Mouse (Mus musculus) spleen, adult 2 months (tissue): ENCODE measurements around the gene Scgb1c1. TPM values are rescaled to one million over a fixed set of nuclear protein-coding genes. Genes with fewer than 3 reads are reported as not detected.

Source experiments
- DNase-seq, 2 experiments: peaks; one replicate each; pipeline versions ENCODE4 v3.0.0 to v3.0.0-alpha.2; 2012 to 2021; ENCODE audit warnings: low spot score in 2 of 2, low read depth in 1 of 2
- H3K27ac ChIP-seq: fragments of 200-500 bp; 2 replicates; pipeline ENCODE4 v1.5.1; 2012; ENCODE audit warnings: low read length, inconsistent platforms; ENCODE audit not compliant: insufficient read depth
- H3K27me3 ChIP-seq: fragments of 200-500 bp; 2 replicates; pipeline ENCODE4 v1.6.1; 2012; ENCODE audit warnings: mild to moderate bottlenecking, moderate library complexity, low read length, inconsistent platforms; ENCODE audit not compliant: control insufficient read depth, insufficient read depth
- H3K36me3 ChIP-seq: fragments of 200-500 bp; 2 replicates; pipeline ENCODE4 v1.6.1; 2012; ENCODE audit warnings: mild to moderate bottlenecking, low read length, inconsistent platforms; ENCODE audit not compliant: control insufficient read depth, insufficient read depth
- H3K4me1 ChIP-seq: fragments of 200-500 bp; 2 replicates; pipeline ENCODE4 v1.6.1; 2011; ENCODE audit warnings: inconsistent platforms; ENCODE audit not compliant: control insufficient read depth, insufficient read depth, insufficient read length
- H3K4me3 ChIP-seq: fragments of 200-500 bp; 2 replicates; pipeline ENCODE4 v1.5.1; 2011; ENCODE audit warnings: mild to moderate bottlenecking, inconsistent platforms; ENCODE audit not compliant: insufficient read depth, insufficient read length; ENCODE audit errors: extremely low read depth
- CTCF ChIP-seq: fragments of 200-500 bp; IDR thresholded peaks from 2 replicates; pipeline ENCODE4 v1.5.1; 2011; ENCODE audit warnings: mild to moderate bottlenecking, inconsistent platforms; ENCODE audit not compliant: insufficient read depth, insufficient read length, insufficient replicate concordance; ENCODE audit errors: extremely low read depth
- POLR2A ChIP-seq: fragments of 200-500 bp; IDR thresholded peaks from 2 replicates; pipeline ENCODE4 v1.6.1; 2011; ENCODE audit warnings: low read depth, low read length, inconsistent platforms
- WGBS: fragments of 180-500 bp; shearing (Covaris S2); methylation state at CpG from one replicate; pipeline ENCODE4 v1.1.7; 2018; 5-methylcytosine and 5-hydroxymethylcytosine counted together
- polyA plus RNA-seq: library from polyadenylated mRNA; depleted of rRNA; stranded (reverse); fragments of >200 nt; gene quantifications from 2 replicates; pipeline ENCODE4 v1.2.3, GENCODE M21; 2012; rRNA removed

Scgb1c1 gene
- polyA plus RNA-seq = 0.25 TPM in 1 of 2 replicates, not detected in the other

DNA sequence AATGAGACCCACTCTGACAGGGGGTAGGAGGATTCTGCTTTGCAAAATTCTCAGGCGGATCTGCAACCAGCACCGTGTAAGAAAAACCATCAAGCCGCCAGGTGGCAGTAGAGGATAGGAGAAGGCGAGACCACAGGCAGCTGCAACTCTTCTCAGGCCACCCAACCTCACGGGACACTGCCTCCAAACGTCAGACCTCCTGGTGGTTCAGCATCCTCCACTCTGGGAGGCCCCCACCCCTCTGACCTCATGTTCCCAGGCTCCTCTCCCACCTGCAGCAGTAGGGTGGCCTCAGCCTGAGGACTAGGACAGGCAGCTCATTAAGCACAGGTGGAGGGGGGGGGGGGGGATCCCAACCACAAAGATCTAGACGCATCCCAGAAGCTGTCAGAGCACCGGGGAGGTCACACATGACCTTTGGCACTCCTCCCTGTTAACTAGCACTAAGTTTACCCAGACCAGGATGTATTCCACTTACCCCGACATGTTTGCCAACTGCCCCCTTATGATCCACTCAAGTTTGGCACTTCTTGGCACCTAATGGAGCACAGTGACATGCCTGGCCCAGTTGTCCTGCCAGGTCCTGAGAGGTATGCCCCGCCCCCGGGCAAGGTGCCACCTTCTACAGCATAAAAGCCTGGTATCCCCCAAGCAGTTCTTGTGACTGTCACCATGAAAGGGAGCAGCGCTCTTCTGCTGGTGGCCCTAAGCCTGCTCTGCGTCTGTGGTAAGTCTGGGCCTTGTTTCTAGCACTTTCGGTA, at the start of gene Scgb1c1:
Scgb1c1 (plus strand) TSS at position 643 of the 761 bp plus-strand sequence.
- TF ChIP-seq POLR2A (no peak), CTCF (peak; percentile 96; the same call in 1 of the 2 replicates)
- Histone ChIP-seq H3K4me3 (no peak within 1 kb of the TSS), H3K27ac (no peak within 1 kb of the TSS), H3K4me1 (no peaks in the 10 kb centered on the region), H3K27me3 (no peaks in the 10 kb centered on the region), H3K36me3 (no peaks in the 10 kb centered on the region)
- peak; percentile 72 to 87 for DNase-seq
- WGBS = 29% methylated on average over 14 of the region's 14 CpGs

DNA sequence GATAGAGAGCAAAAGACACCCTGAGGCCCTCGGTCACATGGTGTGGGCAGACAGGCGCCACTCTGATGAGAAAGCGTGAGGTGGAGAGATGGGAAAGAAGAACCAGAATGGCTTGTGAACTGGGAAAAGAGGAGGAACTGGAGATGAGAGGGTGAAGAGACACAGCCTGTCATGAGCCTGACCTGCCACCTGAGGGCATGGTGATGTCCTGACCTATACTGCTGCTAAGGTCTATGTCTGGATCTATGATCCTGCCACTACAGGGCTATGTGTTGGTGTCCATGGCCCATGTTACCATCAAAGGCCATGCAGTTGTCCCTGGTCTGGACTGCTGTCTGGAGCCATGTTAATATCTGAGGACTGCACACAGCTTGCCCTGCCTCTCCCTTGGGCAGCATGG, 47.7 kb upstream of the Scgb1c1 start:
- H3K4me3 ChIP-seq = no peak overlapping the region
- TF ChIP-seq CTCF (no peak), POLR2A (no peak)
- H3K36me3 ChIP-seq = no peaks in the 10 kb centered on the region
- no peak overlapping the region for H3K27ac ChIP-seq
- no peaks in the 10 kb centered on the region for H3K27me3 ChIP-seq
- no peak for DNase-seq
- WGBS = 89% methylated on average over 3 of the region's 3 CpGs
- no peaks in the 10 kb centered on the region for H3K4me1 ChIP-seq

DNA sequence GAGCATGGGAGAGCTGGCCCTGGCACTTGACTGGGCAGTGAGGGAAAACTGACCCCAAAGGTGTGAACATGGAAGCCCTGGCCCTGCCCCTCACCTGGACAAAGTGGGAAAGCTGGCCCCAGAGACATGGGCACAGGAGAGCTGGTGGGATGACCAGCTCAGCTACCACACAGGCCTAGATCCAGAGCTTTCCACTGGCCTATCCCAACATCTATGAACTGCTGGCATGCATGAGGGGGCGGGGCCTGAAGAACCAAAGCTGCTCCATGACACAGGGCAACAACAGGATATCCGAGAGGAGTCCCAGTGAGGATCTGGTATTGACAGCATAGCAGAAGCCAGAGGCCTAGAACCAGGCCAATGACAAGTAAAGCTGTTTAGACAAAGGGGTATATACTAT, 47.1 kb upstream of the Scgb1c1 start:
- Histone ChIP-seq H3K4me1 (no peaks in the 10 kb centered on the region), H3K36me3 (no peaks in the 10 kb centered on the region), H3K27ac (no peak overlapping the region), H3K27me3 (no peaks in the 10 kb centered on the region), H3K4me3 (no peak overlapping the region)
- 80% methylated on average over 2 of the region's 2 CpGs for WGBS
- TF ChIP-seq POLR2A (no peak), CTCF (no peak)
- DNase-seq = no peak

DNA sequence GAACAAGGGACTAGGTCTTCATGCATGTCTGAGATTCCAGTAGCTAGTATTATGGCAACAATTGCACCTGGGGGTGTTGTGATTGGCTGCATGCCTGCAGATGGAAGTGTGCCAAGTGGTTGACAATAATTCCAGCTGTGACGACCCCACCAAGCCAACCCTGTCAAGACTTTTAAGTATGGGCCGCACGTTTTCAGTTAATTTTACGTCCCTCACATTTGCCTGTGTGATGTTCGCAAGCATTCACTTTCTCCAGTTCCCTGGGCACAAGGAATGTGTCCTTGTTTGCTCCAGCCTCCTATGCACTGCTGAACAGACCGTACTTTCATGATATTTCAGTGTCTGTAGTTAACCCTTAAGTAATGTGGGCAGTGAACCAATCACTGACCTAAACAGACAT, 42.7 kb upstream of the Scgb1c1 start:
- 74% methylated on average over 6 of the region's 6 CpGs for WGBS
- no peaks in the 10 kb centered on the region for H3K27me3 ChIP-seq
- no peaks in the 10 kb centered on the region for H3K36me3 ChIP-seq
- H3K4me3 ChIP-seq = no peak overlapping the region
- no peak overlapping the region for H3K27ac ChIP-seq
- DNase-seq = no peak
- no peaks in the 10 kb centered on the region for H3K4me1 ChIP-seq
- TF ChIP-seq CTCF = no peak
- no peak for TF ChIP-seq POLR2A

DNA sequence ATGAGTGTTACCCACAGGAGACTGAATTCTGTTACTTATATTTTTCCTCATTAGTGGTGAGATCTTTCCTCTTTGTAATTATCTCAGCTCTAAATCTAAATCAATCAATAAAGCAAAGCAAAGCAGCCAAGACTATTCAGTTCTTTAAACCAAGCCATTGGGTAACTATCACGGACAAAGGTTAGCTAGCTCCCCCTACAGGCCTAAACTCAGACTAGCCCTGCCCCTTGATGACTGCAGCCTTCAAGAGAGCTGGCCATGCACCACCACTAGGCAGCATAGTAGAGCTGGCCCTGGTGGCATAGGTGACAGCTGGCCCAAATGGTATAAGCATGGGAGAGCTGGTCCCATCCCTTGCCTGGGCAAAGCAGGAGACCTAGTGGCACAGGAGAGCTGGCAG, 39.6 kb upstream of the Scgb1c1 start:
- TF ChIP-seq POLR2A (no peak), CTCF (peak; percentile 29; the same call in 1 of the 2 replicates)
- peak in 1 of 2 experiments; percentile 3 for DNase-seq

DNA sequence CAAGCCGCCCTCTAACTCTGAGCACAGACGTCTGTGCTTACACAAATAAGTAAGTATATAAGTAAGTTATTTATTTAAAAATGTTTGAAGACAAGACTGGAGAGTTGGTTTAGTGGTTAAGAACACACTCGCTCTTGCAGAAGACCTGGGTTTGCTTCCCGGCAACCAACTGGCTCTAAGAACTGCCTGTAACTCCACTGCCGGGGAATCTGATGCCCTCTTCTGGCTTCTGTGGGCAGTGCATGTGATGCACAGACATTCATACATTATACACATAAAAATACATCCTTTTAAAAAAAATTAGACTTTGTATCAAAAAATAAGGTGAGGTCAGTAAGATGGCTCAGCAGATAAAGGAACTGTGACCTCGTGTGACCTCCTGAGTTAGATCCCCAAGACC, 34.9 kb upstream of the Scgb1c1 start:
- 86% methylated on average over 6 of the region's 6 CpGs for WGBS
- Histone ChIP-seq H3K4me3 (no peak overlapping the region), H3K27me3 (no peaks in the 10 kb centered on the region), H3K36me3 (no peaks in the 10 kb centered on the region), H3K27ac (no peak overlapping the region), H3K4me1 (no peaks in the 10 kb centered on the region)
- no peak for DNase-seq
- TF ChIP-seq POLR2A = no peak
- no peak for TF ChIP-seq CTCF

More for the DNA sequence above, 39.6 kb upstream of the Scgb1c1 start:
- Histone ChIP-seq H3K4me3 (no peak overlapping the region), H3K27me3 (no peaks in the 10 kb centered on the region), H3K27ac (no peak overlapping the region), H3K4me1 (no peaks in the 10 kb centered on the region), H3K36me3 (no peaks in the 10 kb centered on the region)
- 12% methylated on average over 1 of the region's 1 CpGs for WGBS

DNA sequence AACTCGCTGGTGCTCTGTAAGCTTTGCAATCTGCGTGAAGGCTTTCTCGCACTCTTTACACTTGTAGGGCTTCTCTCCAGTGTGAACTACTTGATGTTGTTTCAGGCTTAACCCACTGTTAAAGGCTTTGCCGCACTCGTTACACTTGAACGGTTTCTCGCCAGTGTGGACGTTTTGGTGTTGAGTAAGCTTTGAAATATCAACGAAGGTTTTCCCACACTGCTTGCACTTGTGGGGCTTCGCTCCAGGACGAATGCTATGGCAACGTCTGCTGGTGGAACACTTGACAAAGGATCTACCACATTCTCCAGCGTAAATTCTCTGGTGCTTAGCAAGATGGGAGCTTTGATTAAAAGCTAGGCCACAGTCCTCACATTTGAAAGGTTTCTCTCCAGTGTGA, 33.6 kb upstream of the Scgb1c1 start:
- no peaks in the 10 kb centered on the region for H3K36me3 ChIP-seq
- H3K27ac ChIP-seq = no peak overlapping the region
- WGBS = 92% methylated on average over 13 of the region's 13 CpGs

More for the DNA sequence above, 33.6 kb upstream of the Scgb1c1 start:
- no peak overlapping the region for H3K4me3 ChIP-seq
- DNase-seq = no peak
- TF ChIP-seq POLR2A = no peak
- no peak for TF ChIP-seq CTCF
- no peaks in the 10 kb centered on the region for H3K4me1 ChIP-seq
- no peaks in the 10 kb centered on the region for H3K27me3 ChIP-seq
